Mouse (Mus musculus): Measurements from ENCODE around the gene Sh3pxd2a. TPM values are rescaled to one million over a fixed set of nuclear protein-coding genes. Genes with fewer than 3 reads are reported as not detected.

Sh3pxd2a gene
- total RNA-seq, 2 experiments from 2014 or later: 47.7 to 59.2 TPM

- peak; percentile 49 to 56 for DNase-seq
- intact Hi-C loops (cut with DNase I): no loop called here
These were observed 235.4 kb downstream of the Sh3pxd2a start for GRCm38 (mm10) chr19:47228725-47229252.

GRCm38 (mm10) chr19:47225791-47226190, 238.4 kb downstream of the Sh3pxd2a start:
- intact Hi-C loops (cut with DNase I): no loop called here
- DNase-seq: no peak

- intact Hi-C loops (cut with DNase I): no loop called here
- DNase-seq: peak in 1 of 2 experiments; percentile 26
These were observed 239.5 kb downstream of the Sh3pxd2a start for GRCm38 (mm10) chr19:47224743-47225142.

GRCm38 (mm10) chr19:47222841-47223557, 241.2 kb downstream of the Sh3pxd2a start:
- intact Hi-C loops (cut with DNase I): no loop called here
- no peak for DNase-seq

- intact Hi-C loops (cut with DNase I): no loop called here
- DNase-seq: no peak
These were observed 241.9 kb downstream of the Sh3pxd2a start for GRCm38 (mm10) chr19:47222154-47222840.

GRCm38 (mm10) chr19:47221500-47222153, 242.6 kb downstream of the Sh3pxd2a start:
- no peak for DNase-seq
- intact Hi-C loops (cut with DNase I): no loop called here

- intact Hi-C loops (cut with DNase I): no loop called here
These were observed 243.2 kb downstream of the Sh3pxd2a start for GRCm38 (mm10) chr19:47221006-47221405.

GRCm38 (mm10) chr19:47220232-47220631, 244.0 kb downstream of the Sh3pxd2a start:
- DNase-seq: no peak
- intact Hi-C loops (cut with DNase I): no loop called here

More at GRCm38 (mm10) chr19:47221006-47221405, 243.2 kb downstream of the Sh3pxd2a start:
- DNase-seq: no peak

- DNase-seq: no peak
- intact Hi-C loops (cut with DNase I): no loop called here
These were observed 244.6 kb downstream of the Sh3pxd2a start for GRCm38 (mm10) chr19:47219622-47220021.

- no peak for DNase-seq
- intact Hi-C loops (cut with DNase I): no loop called here
These were observed 247.4 kb downstream of the Sh3pxd2a start for GRCm38 (mm10) chr19:47216766-47217165.

- intact Hi-C loops (cut with DNase I): no loop called here
- DNase-seq: no peak
These were observed 250.7 kb downstream of the Sh3pxd2a start for GRCm38 (mm10) chr19:47213470-47213869.

GRCm38 (mm10) chr19:47212401-47212800, 251.8 kb downstream of the Sh3pxd2a start:
- DNase-seq: no peak
- intact Hi-C loops (cut with DNase I): no loop called here

- intact Hi-C loops (cut with DNase I): no loop called here
- no peak for DNase-seq
These were observed 252.4 kb downstream of the Sh3pxd2a start for GRCm38 (mm10) chr19:47211609-47212312.

- DNase-seq: no peak
- intact Hi-C loops (cut with DNase I): no loop called here
These were observed 253.8 kb downstream of the Sh3pxd2a start for GRCm38 (mm10) chr19:47210432-47210831.

Small RNA genes within 50 kb of the gene (microRNA-seq; reads per million reads assigned to microRNA genes)
- gene Mir6995 (ENCODE audit: borderline number of aligned reads in 2 of 2): 0 to 1.3 reads per million in 2 experiments

Other genes starting within 250 kb of the Sh3pxd2a start
- 10 to 100 TPM; 18.0 to 19.8 TPM for gene Stn1, start 73.1 kb upstream of the Sh3pxd2a start, total RNA-seq (2021)
- gene Slk, start 115.3 kb upstream of the Sh3pxd2a start, total RNA-seq (2021): 10 to 100 TPM; 91.4 to 94.4 TPM
- not detected for gene Col17a1, start 227.7 kb upstream of the Sh3pxd2a start, total RNA-seq (2021)

All from heart, postnatal 36 days (tissue).